Mouse (Mus musculus) stomach, postnatal 0 days (tissue): ENCODE measurements at regions not wholly inside any gene's neighbourhood (a gene's known extent, or its start where the extent isn't known, plus 50 kb on each side); places are given as distances from the start of the nearest gene placed in this dataset.

Source experiments
- CTCF ChIP-seq: IDR thresholded peaks from 2 replicates; pipeline ENCODE4 v1.5.1; 2016; ENCODE audit warnings: antibody characterized with exemption, low read depth, mild to moderate bottlenecking, moderate library complexity
- EP300 ChIP-seq: optimal IDR thresholded peaks from 2 replicates; pipeline ENCODE3; 2016; ENCODE audit warnings: antibody characterized with exemption

GRCm38 (mm10) chr12:12541076-12542070 is 279.4 kb downstream of the Fam49a start:
- TF ChIP-seq EP300 (no peak), CTCF (no peak)
